Mouse (Mus musculus): ENCODE data around the gene Tsc2.

The Tsc2 gene

DNA sequence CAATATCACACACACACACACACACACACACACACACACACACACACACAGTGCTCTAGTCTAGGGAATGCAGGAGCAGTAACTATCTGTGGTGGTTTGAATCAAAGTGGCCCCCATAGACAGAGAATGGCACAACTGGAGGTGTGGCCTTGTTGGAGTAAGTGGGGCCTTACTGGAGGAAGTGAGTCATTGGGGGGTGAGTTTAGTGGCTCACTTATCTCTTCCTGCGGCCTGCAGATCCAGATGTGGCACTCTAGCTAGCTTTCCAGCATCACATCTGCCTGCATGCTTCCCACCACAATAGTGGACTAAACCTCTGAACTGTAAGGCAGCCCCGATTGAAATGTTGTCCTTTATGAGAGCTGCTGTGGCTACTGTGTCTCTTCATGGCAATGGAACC, 21.7 kb downstream of the Tsc2 start:
- no peak for DNase-seq (ENCODE audit: low read depth, low spot score)

GRCm38 (mm10) chr17:24608874-24609273, 23.6 kb downstream of the Tsc2 start:
- DNase-seq (ENCODE audit: low read depth, low spot score) = no peak

DNA sequence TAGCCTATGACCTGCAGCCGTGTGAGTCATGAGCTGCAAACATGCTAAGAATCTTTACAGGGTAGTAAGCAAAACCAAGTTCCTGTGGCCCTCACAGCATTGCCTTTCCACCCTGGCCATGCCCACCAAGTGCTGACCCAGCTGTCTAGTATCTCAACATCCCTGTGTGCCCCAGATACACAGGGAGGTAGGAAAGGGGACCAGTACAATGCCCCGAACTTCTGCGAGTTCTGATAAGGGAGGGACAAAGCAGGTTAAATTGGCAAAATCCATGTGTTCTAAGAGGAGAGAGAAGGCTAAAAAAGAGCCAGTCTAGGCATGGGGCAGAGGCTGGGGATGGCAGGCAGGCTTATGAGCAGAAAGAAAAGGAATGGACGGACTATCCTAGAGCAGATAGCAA, 24.1 kb downstream of the Tsc2 start:
- no peak for DNase-seq (ENCODE audit: low read depth, low spot score)

DNA sequence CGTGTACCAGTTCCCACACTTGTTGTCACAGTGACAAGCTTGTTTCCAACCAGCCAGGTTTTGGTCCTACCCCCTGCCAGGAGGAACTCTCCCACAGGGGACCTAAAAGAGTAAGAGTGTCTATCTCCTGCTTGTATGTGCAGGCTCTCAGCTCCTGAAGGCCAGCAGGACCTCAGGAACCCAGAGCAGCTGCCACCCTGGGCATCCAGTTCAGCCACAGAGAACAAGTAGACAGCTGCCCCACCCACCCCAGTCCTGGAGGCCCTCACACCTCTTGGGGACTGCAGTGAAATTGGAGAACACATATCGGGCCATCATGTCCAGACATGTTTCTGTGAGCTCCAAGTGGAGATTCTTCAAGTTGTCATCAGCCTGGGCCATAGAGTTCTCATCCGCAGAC, 27.9 kb downstream of the Tsc2 start:
- no peak for DNase-seq (ENCODE audit: low read depth, low spot score)

- no peak for DNase-seq (ENCODE audit: low read depth, low spot score)
Measured at GRCm38 (mm10) chr17:24603961-24604360, 28.5 kb downstream of the Tsc2 start.

GRCm38 (mm10) chr17:24600502-24600901, 31.9 kb downstream of the Tsc2 start:
- DNase-seq (ENCODE audit: low read depth, low spot score) = no peak

- no peak for DNase-seq (ENCODE audit: low read depth, low spot score)
Measured at GRCm38 (mm10) chr17:24597989-24598388, 34.4 kb downstream of the Tsc2 start.

GRCm38 (mm10) chr17:24596471-24597183, 35.8 kb downstream of the Tsc2 start:
- DNase-seq (ENCODE audit: low read depth, low spot score) = no peak

DNA sequence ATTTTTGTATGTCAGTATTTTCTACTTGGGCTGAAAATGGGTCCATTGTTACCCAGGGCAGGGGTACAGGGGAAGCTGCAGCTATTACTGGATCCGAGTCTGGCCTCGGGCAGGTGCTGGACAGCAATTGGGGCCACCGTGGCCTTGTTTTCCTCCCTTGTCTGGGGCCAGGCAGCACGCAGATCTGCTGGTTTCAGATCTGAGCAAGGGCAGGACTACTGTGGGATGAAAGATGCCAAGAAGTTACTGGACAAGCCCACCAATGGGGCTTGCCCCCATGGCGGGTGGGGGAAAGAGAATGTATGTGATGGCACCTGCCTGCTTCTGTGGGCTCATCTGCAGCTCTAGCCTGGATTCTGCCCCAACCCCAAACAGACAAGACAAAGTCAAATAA, 36.4 kb downstream of the Tsc2 start:
- no peak for DNase-seq (ENCODE audit: low read depth, low spot score)

DNA sequence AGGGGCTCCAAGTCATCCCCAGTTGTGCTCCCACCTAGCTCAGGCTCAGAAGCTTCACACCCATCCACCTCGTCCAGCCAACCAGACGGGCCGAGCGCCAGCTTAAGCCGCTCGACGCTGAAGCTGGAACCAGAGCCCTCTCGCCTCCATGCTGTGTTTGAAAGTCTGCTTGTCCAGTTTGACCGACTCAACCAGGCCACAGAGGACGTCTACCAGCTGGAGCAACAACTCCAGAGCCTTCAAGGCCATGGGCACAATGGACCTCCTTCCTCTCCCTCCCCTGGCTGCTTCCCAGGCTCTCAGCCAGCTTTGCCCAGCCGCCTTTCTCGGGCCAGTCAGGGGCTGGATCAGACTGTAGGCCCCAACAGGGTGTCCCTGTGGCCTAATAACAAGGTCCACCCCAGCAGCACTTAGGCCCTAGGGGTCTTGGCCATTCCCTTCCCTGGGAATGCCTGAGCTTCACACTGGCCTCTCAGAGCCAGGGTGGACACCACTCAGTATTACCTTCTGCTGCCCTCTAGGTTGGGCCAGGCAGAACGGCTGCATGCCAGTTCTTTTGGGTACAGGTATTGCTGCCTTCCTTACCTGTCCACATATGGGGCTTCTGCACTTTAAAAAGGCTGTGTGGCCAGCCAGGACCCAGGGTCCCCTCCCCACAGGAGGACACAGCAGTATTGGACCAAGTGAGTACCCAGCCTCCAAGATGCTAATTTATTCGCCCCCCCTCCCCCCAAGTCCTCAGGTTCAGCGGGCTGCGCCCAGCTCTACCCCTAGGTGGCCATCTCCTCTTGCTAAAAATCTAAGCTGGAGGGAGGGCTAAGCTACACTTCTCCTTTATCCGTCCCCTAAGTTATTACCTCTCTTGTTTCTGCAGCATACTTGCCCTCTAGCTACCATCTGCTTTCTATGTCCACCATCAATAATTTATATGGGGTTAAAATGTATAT, 37.0 kb downstream of the Tsc2 start:
- no peak for DNase-seq (ENCODE audit: low read depth, low spot score)

DNA sequence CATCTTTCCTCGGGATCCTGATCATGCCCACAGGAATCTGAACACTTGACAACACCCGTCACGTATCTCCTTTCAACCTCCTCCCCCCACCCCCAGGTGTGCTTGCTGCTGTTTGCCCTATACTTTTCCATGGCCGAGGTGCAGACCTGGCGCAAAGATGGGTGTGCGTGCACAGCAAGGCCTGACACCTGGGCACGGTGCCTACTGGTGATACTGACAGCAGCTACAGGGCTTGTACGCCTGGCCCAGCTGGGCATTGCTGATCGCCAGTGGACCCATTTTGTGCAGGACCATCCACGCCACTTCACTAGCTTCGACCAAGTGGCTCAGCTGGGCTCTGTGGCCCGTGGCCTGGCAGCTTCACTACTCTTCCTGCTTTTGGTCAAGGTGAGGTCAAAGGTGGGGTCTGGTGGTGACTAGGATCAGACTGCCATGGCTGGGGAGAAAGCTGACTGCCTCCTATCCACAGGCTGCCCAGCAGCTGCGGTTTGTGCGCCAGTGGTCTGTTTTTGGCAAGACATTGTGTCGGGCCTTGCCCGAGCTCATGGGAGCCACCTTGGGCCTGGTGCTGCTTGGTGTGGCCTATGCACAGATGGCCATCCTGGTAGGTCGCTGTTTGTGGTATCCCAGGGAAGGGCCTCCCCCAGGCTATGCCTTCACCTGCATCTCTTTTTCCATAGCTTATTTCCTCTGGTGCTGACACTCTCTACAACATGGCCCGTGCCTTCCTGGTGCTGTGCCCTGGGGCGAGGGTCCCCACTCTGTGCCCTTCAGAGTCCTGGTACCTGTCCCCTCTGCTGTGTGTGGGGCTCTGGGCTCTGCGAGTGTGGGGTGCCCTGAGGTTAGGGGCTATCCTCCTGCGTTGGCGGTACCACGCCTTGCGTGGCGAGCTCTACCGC, 38.2 kb downstream of the Tsc2 start:
- no peak for DNase-seq (ENCODE audit: low read depth, low spot score)

- no peak for DNase-seq (ENCODE audit: low read depth, low spot score)
Measured at GRCm38 (mm10) chr17:24593248-24593647, 39.2 kb downstream of the Tsc2 start.

- no peak for DNase-seq (ENCODE audit: low read depth, low spot score)
Measured at GRCm38 (mm10) chr17:24591695-24592094, 40.7 kb downstream of the Tsc2 start.

DNA sequence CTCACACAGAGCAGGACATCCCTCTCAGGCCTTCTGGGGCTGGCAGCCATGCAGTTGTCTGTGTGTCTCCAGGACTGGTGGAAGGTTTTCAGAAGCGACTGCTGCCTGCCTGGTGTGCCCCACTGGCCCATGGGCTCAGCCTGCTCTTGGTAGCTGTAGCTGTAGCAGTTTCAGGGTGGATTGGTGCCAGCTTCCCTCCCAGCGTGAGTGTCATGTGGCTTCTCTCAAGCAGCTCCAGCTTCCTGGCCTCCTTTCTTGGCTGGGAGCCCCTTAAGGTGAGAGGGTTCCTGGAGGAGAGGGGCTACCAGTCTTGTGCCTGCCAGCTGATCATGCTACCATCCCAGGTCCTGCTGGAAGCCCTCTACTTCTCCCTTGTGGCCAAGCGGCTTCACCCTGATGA, 41.5 kb downstream of the Tsc2 start:
- DNase-seq (ENCODE audit: low read depth, low spot score) = no peak

DNA sequence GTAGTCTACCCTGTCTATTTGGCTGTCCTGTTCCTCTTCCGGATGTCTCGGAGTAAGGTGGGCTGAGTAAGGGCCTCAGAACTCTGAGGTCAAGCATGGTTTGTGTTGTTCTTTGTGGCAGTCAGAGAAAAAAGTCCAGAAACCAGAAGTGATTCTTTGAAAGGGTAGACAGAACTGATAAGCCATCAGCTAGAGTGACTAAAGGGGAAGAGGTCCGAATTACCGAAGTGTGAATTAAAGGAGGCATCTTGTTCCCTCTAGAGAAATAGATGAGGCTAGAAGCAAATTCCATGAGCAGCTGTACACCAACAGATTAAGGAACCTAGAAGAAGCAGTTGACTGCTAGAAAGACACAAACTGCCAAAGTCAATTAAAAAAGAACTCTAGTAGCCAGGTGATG, 45.9 kb downstream of the Tsc2 start:
- no peak for DNase-seq (ENCODE audit: low read depth, low spot score)

- no peak for DNase-seq (ENCODE audit: low read depth, low spot score)
Measured at GRCm38 (mm10) chr17:24584520-24584919, 47.9 kb downstream of the Tsc2 start.

DNA sequence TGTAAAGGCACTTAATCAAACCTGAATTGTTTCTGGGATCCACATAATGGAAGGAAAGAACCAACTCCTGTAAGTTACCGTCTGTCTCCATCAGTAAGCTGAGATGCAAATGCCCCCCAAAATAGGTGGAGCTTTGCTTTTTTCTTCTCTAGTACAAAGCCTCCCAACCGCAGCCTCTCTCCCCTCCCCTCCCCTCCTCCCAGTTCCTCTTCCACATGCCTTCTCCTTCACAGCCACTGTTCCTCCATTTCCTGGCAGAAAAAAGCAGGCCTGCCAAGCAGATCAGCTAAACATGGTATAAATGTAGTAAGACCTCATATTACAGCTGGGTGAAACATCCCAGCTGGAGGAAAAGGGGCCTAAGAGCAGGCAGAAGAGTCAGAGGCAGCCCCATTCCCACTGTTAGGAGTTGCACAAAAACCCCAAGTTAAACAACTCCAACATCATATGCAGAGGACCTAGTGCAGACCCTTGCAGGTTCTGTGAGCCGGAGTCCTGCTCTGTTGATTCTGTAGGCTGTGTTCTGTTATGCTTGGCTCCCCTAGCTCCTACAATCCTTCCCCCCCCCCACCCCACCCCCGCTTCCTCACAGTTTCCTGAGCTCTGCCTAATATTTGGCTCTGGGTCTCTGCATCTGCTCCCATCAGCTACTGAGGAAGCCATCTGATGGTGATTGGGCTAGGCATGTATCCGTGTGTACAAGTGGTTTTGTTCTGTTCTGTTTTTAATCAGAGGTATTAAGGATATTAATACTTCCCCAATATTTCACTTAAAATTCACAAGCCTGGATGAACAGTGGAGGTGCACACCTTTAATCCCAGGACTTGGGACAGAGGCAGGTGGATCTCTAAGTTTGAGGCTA, 48.6 kb downstream of the Tsc2 start:
- DNase-seq (ENCODE audit: low read depth, low spot score) = no peak

- no peak for DNase-seq (ENCODE audit: low read depth, low spot score)
Measured at GRCm38 (mm10) chr17:24580287-24580686, 52.1 kb downstream of the Tsc2 start.

GRCm38 (mm10) chr17:24579532-24579931, 52.9 kb downstream of the Tsc2 start:
- no peak for DNase-seq (ENCODE audit: low read depth, low spot score)

DNA sequence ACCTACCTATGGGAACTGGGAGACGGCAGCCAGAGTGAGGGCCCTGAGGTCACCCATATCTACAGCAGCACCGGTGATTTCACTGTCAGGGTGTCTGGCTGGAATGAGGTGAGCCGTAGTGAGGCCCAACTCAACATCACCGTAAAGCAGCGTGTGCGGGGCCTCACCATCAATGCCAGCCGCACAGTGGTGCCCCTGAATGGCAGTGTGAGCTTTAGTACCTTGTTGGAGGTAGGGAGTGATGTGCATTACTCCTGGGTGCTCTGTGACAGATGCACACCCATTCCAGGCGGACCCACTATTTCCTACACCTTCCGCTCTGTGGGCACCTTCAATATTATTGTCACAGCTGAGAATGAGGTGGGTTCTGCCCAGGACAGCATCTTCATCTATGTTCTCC, 58.6 kb downstream of the Tsc2 start:
- no peak for DNase-seq (ENCODE audit: low read depth, low spot score)

DNA sequence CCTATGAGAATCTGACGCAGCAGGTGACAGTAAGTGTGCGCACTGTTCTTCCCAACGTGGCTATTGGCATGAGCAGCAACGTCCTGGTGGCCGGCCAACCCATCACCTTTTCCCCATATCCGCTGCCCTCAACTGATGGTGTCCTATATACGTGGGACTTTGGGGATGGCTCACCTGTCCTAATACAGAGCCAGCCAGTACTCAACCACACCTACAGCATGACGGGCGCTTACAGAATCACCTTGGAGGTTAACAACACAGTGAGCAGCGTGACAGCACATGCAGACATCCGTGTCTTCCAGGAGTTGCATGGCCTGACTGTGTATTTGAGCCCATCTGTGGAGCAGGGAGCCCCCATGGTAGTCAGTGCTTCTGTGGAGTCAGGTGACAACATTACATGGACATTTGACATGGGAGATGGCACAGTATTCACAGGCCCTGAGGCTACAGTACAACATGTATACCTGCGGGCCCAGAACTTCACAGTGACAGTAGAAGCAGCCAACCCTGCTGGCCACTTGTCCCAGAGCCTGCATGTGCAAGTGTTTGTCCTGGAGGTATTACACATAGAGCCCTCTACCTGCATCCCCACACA, 59.7 kb downstream of the Tsc2 start:
- DNase-seq (ENCODE audit: low read depth, low spot score) = no peak
